Mouse (Mus musculus) CH12.LX (cell line): ENCODE results near the gene Spout1. TPM values are rescaled to one million over a fixed set of nuclear protein-coding genes. Genes with fewer than 3 reads are reported as not detected.

Source experiments
- DNase-seq: peaks from one replicate; pipeline ENCODE4 v3.0.0-alpha.2; 2013; ENCODE audit errors: extremely low read depth
- H3K27ac ChIP-seq: 2 replicates; pipeline ENCODE4 v1.5.1; 2012; ENCODE audit warnings: low read depth, mild to moderate bottlenecking, control low read depth, moderate library complexity; ENCODE audit not compliant: insufficient read depth
- H3K27me3 ChIP-seq: replicated peaks from 2 replicates; pipeline ENCODE3; 2012; ENCODE audit warnings: inconsistent platforms
- H3K36me3 ChIP-seq, 2 experiments: replicated peaks in 1 of 2; 2 replicates each; pipeline versions ENCODE3 to v1.6.1; 2012; ENCODE audit warnings: inconsistent platforms in 1 of 2, low read length in 1 of 2, mild to moderate bottlenecking in 1 of 2, mixed read lengths in 1 of 2, moderate library complexity in 1 of 2; ENCODE audit not compliant: control insufficient read depth in 1 of 2, insufficient read depth in 1 of 2
- H3K4me1 ChIP-seq, 2 experiments: 2 replicates each; pipeline ENCODE4 v1.6.1; 2012; ENCODE audit warnings: inconsistent platforms in 1 of 2, moderate library complexity in 1 of 2; ENCODE audit not compliant: insufficient read depth in 2 of 2, control insufficient read depth in 1 of 2
- H3K4me2 ChIP-seq: 2 replicates; pipeline ENCODE4 v1.6.1; 2012; ENCODE audit warnings: low read depth, mild to moderate bottlenecking, control low read depth; ENCODE audit not compliant: poor library complexity, insufficient read depth, severe bottlenecking
- H3K4me3 ChIP-seq, 3 experiments: fragments of 150-350 bp in 1 of 3; sonication (generic) in 1 of 3; replicated peaks in 1 of 3; 2 replicates each; pipeline versions ENCODE3 to v1.5.1; 2011 to 2012; ENCODE audit warnings: low read depth in 2 of 3, low read length in 2 of 3, mild to moderate bottlenecking in 2 of 3, moderate library complexity in 2 of 3, control low read depth in 1 of 3, improper control_type of control experiment in 1 of 3, inconsistent platforms in 1 of 3, mixed read lengths in 1 of 3; ENCODE audit not compliant: poor library complexity in 1 of 3
- H3K79me2 ChIP-seq: replicated peaks from 2 replicates; pipeline ENCODE4 v1.6.1; 2012; ENCODE audit warnings: mild to moderate bottlenecking, moderate library complexity; ENCODE audit not compliant: control insufficient read depth, poor library complexity, insufficient read depth, severe bottlenecking; ENCODE audit errors: extremely low read depth
- H3K9ac ChIP-seq: 2 replicates; pipeline ENCODE4 v1.6.1; 2012; ENCODE audit warnings: low read depth, mild to moderate bottlenecking, control low read depth, moderate library complexity; ENCODE audit not compliant: insufficient read depth
- H3K9me3 ChIP-seq: replicated peaks from 2 replicates; pipeline ENCODE3; 2012; ENCODE audit warnings: low read length, inconsistent platforms, mixed read lengths
- CHD1 ChIP-seq: IDR thresholded peaks from 2 replicates; pipeline ENCODE4 v1.6.1; 2012; ENCODE audit warnings: low read depth, low read length, improper control_type of control experiment, inconsistent platforms
- CTCF ChIP-seq, 2 experiments: IDR thresholded peaks in 1 of 2; conservative IDR thresholded peaks in 1 of 2; 2 replicates each; pipeline ENCODE4 v1.5.1; 2011 to 2012; ENCODE audit warnings: low read depth in 2 of 2, low read length in 2 of 2, improper control_type of control experiment in 1 of 2, inconsistent platforms in 1 of 2, mild to moderate bottlenecking in 1 of 2, moderate library complexity in 1 of 2
- ELF1 ChIP-seq: IDR thresholded peaks from 2 replicates; pipeline ENCODE4 v1.6.1; 2014; ENCODE audit warnings: low read depth, mild to moderate bottlenecking, inconsistent platforms, low read length, improper control_type of control experiment
- GABPA ChIP-seq: IDR thresholded peaks from 2 replicates; pipeline ENCODE4 v1.6.1; 2012; ENCODE audit warnings: low read depth, low read length, improper control_type of control experiment, inconsistent platforms; ENCODE audit not compliant: insufficient replicate concordance
- HCFC1 ChIP-seq: IDR thresholded peaks from 2 replicates; pipeline ENCODE4 v1.6.1; 2012; ENCODE audit warnings: low read depth, mild to moderate bottlenecking, inconsistent platforms, low read length, improper control_type of control experiment
- JUND ChIP-seq: conservative IDR thresholded peaks from 2 replicates; pipeline ENCODE4 v1.6.1; 2011; ENCODE audit warnings: low read depth, low read length, improper control_type of control experiment
- MAX ChIP-seq: IDR thresholded peaks from 2 replicates; pipeline ENCODE4 v1.6.1; 2011; ENCODE audit warnings: low read length, improper control_type of control experiment
- MAZ ChIP-seq: IDR thresholded peaks from 2 replicates; pipeline ENCODE4 v1.6.1; 2012; ENCODE audit warnings: low read depth, mild to moderate bottlenecking, inconsistent platforms, low read length, improper control_type of control experiment, moderate library complexity
- MEF2A ChIP-seq: IDR thresholded peaks from 2 replicates; pipeline ENCODE4 v1.6.1; 2014; ENCODE audit warnings: low read depth, mild to moderate bottlenecking, inconsistent platforms, low read length, improper control_type of control experiment, borderline replicate concordance
- MYC ChIP-seq: IDR thresholded peaks from 2 replicates; pipeline ENCODE4 v1.6.1; 2011; ENCODE audit warnings: low read depth, mild to moderate bottlenecking, improper control_type of control experiment, low read length
- PAX5 ChIP-seq: IDR thresholded peaks from 2 replicates; pipeline ENCODE4 v1.6.1; 2012; ENCODE audit warnings: low read length, inconsistent platforms, mixed read lengths
- POLR2A ChIP-seq: IDR thresholded peaks from 2 replicates; pipeline ENCODE4 v1.6.1; 2011; ENCODE audit warnings: low read depth, mild to moderate bottlenecking, improper control_type of control experiment, low read length
- POLR2AphosphoS2 ChIP-seq: IDR thresholded peaks from 2 replicates; pipeline ENCODE4 v1.6.1; 2011; ENCODE audit warnings: low read depth, low read length, improper control_type of control experiment
- RCOR1 ChIP-seq: conservative IDR thresholded peaks from 2 replicates; pipeline ENCODE4 v1.6.1; 2012; ENCODE audit warnings: low read depth, mild to moderate bottlenecking, inconsistent platforms, low read length, improper control_type of control experiment
- TCF12 ChIP-seq: IDR thresholded peaks from 2 replicates; pipeline ENCODE4 v1.6.1; 2014; ENCODE audit warnings: low read depth, mild to moderate bottlenecking, inconsistent platforms, low read length, improper control_type of control experiment
- UBTF ChIP-seq: IDR thresholded peaks from 2 replicates; pipeline ENCODE4 v1.6.1; 2012; ENCODE audit warnings: low read depth, mild to moderate bottlenecking, inconsistent platforms, low read length, improper control_type of control experiment, moderate library complexity
- USF2 ChIP-seq: conservative IDR thresholded peaks from 2 replicates; pipeline ENCODE4 v1.6.1; 2011; ENCODE audit warnings: low read depth, low read length, improper control_type of control experiment
- ZMIZ1 ChIP-seq: IDR thresholded peaks from 2 replicates; pipeline ENCODE4 v1.6.1; 2012; ENCODE audit warnings: low read depth, mild to moderate bottlenecking, inconsistent platforms, low read length, improper control_type of control experiment
- dilution Hi-C: fragments of 300-500 bp; cut with MboI; formaldehyde crosslinking; loops from 2 replicates; pipeline ENCODE4 v1.14.3; 2020; ENCODE audit warnings: low sequenced_read_pairs; ENCODE audit not compliant: extremely low pct_unique_long_range_greater_than_20kb, extremely low pct_ligation_motif_present
- in situ Hi-C: fragments of 300-500 bp; cut with MboI; formaldehyde crosslinking; loops from 3 replicates; pipeline ENCODE4 v1.14.3; 2019; ENCODE audit warnings: low sequenced_read_pairs, low pct_ligation_motif_present, low pct_unique_long_range_greater_than_20kb, mixed read lengths
- polyA plus RNA-seq: library from polyadenylated mRNA; unstranded; fragments of >175 nt; gene quantifications from 2 replicates; pipeline ENCODE4 v1.2.1, GENCODE M21; 2012; ENCODE audit warnings: low read depth; ENCODE audit not compliant: insufficient read length
- total RNA-seq, 2 experiments: library from RNA; depleted of rRNA; stranded (reverse); fragments of 300-350 nt in 1 of 2; fragments of >200 nt in 1 of 2; gene quantifications; 2 replicates each; pipeline ENCODE4 v1.2.3; 2012 to 2014

Gene Spout1
- total and polyA plus RNA-seq, 3 experiments: 38.4 to 62.3 (median 49.2) TPM

DNA sequence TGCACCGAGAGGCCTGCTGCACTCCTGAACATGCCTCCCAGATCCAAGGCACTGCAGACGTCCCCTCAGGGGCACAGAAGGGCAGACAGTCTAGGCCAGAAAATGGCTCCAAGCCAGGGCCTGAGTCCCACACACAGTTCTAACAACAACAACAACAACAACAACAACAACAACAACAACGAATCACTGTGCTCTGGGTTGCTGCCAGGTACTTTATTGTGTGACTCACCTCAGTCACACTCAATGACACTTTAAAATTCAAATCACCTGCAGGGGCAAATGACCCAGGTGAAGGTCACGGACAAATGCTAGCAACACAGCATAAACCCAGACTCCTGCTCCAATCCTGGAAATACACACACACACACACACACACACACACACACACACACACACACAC, 19.8 kb upstream of the Spout1 start:
- in situ Hi-C loops: no loop called here
- dilution Hi-C loops: no loop called here

DNA sequence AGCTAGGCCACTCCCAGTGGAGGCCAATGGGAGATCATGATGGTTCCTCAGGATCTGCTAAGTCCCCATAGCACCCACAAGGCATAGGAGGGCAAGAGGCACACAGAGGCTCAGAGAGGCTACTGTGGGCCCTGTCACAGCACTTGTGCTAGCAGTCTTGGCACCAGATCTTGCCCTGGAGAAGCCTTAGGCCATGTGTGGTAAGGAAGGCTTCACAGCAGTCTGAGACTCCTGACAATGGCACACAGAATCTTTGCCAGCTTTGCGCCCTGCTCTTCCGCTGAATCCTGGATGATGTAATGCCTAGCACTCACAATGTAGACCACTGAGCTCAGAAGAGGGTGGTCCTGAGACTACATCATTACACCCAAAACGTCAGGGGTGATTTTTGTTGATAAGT, 16.4 kb upstream of the Spout1 start:
- Histone ChIP-seq H3K27me3 (no peaks in the 10 kb centered on the region), H3K36me3 (peaks cover 0 to 14% of the 10 kb centered on the region in 2 experiments), H3K9ac (no peak overlapping the region), H3K27ac (no peak overlapping the region), H3K4me1 (peaks cover 0 to 7% of the 10 kb centered on the region in 2 experiments; a peak in 2 of 4 replicates), H3K9me3 (peaks cover 4% of the 10 kb centered on the region), H3K79me2 (no peaks in the 10 kb centered on the region), H3K4me3 (no peak overlapping the region), H3K4me2 (no peak overlapping the region)
- DNase-seq: no peak
- in situ Hi-C loops: no loop called here
- TF ChIP-seq MYC (no peak), ZMIZ1 (no peak), TCF12 (no peak)
- dilution Hi-C loops: no loop called here

More for the DNA sequence above, 19.8 kb upstream of the Spout1 start:
- H3K27ac ChIP-seq: no peak overlapping the region
- H3K4me3 ChIP-seq: no peak overlapping the region
- no peak for DNase-seq
- peaks cover 0 to 5% of the 10 kb centered on the region in 2 experiments for H3K36me3 ChIP-seq
- H3K9me3 ChIP-seq: no peaks in the 10 kb centered on the region
- no peak overlapping the region for H3K4me2 ChIP-seq
- peaks cover 0 to 4% of the 10 kb centered on the region in 2 experiments; a peak in 1 of 4 replicates for H3K4me1 ChIP-seq
- TF ChIP-seq CTCF (conservative IDR thresholded peaks at IDR 0.05 in 1 of 2, IDR thresholded peaks at IDR 0.05 in 1 of 2; ENCODE audit: low read depth in 2 of 2, low read length in 2 of 2) (no peak), MAX (no peak), MAZ (no peak), HCFC1 (no peak), POLR2A (no peak), JUND (no peak), CHD1 (no peak), POLR2AphosphoS2 (no peak), ELF1 (no peak), GABPA (no peak), USF2 (no peak), PAX5 (no peak), UBTF (no peak), ZMIZ1 (no peak), MEF2A (no peak), RCOR1 (no peak)
- no peak overlapping the region for H3K9ac ChIP-seq
- no peaks in the 10 kb centered on the region for H3K79me2 ChIP-seq
- H3K27me3 ChIP-seq: no peaks in the 10 kb centered on the region
